Mouse (Mus musculus) embryonic facial prominence, embryonic 14.5 days (tissue): ENCODE results near the gene Sugp2. TPM values are rescaled to one million over a fixed set of nuclear protein-coding genes. Genes with fewer than 3 reads are reported as not detected.

ENCODE experiments used
- ATAC-seq: fragments of 200-750 bp; cut with Nextera tagmentation; 2 replicates; pipeline ENCODE4 v1.8.0; 2017; ENCODE audit warnings: low read depth, moderate number of reproducible peaks, moderate TSS enrichment
- DNase-seq: peaks from one replicate; pipeline ENCODE4 v3.0.0-alpha.2; 2015; ENCODE audit warnings: low spot score
- H3K27ac ChIP-seq: fragments of 300-500 bp; sonication (generic); replicated peaks from 2 replicates; pipeline ENCODE4 v1.5.1; 2014; ENCODE audit warnings: low read depth, mild to moderate bottlenecking, low read length, moderate library complexity
- H3K27me3 ChIP-seq: fragments of 300-500 bp; sonication (generic); replicated peaks from 2 replicates; pipeline ENCODE4 v1.6.1; 2014; ENCODE audit warnings: low read length; ENCODE audit not compliant: control insufficient read depth, insufficient read depth
- H3K36me3 ChIP-seq: fragments of 300-500 bp; sonication (generic); 2 replicates; pipeline ENCODE4 v1.6.1; 2014; ENCODE audit warnings: low read length, mixed read lengths; ENCODE audit not compliant: control insufficient read depth, insufficient read depth
- H3K4me1 ChIP-seq: fragments of 300-500 bp; sonication (generic); 2 replicates; pipeline ENCODE4 v1.6.1; 2014; ENCODE audit warnings: antibody characterized with exemption, low read length; ENCODE audit not compliant: control insufficient read depth, insufficient read depth
- H3K4me2 ChIP-seq: fragments of 300-500 bp; sonication (generic); 2 replicates; pipeline ENCODE4 v1.6.1; 2014; ENCODE audit warnings: low read depth, mild to moderate bottlenecking, low read length, moderate library complexity, mixed read lengths
- H3K4me3 ChIP-seq: fragments of 300-500 bp; sonication (generic); 2 replicates; pipeline ENCODE4 v1.5.1; 2014; ENCODE audit warnings: low read depth, mild to moderate bottlenecking, low read length
- H3K9ac ChIP-seq: fragments of 300-500 bp; sonication (generic); 2 replicates; pipeline ENCODE4 v1.6.1; 2014; ENCODE audit warnings: low read depth, mild to moderate bottlenecking, low read length, moderate library complexity, mixed read lengths
- H3K9me3 ChIP-seq: fragments of 300-500 bp; sonication (generic); 2 replicates; pipeline ENCODE4 v1.6.1; 2016; ENCODE audit warnings: low read length; ENCODE audit not compliant: control insufficient read depth
- WGBS: fragments of 180-500 bp; shearing (Covaris S2); extraction: QIAGEN DNeasy Blood & Tissue Kit; methylation state at CpG from one replicate; pipeline ENCODE4 v1.1.7; 2014; 5-methylcytosine and 5-hydroxymethylcytosine counted together
- polyA plus RNA-seq: library from polyadenylated mRNA; unstranded; fragments of >200 nt; fragmentation: Nextera tagmentation; extraction: Ambion mirVana; gene quantifications from 2 replicates; pipeline ENCODE4 v1.2.1, GENCODE M21; 2014

Sugp2 gene
- polyA plus RNA-seq, 1 experiment from 2014 or later, result 27.1 TPM

DNA sequence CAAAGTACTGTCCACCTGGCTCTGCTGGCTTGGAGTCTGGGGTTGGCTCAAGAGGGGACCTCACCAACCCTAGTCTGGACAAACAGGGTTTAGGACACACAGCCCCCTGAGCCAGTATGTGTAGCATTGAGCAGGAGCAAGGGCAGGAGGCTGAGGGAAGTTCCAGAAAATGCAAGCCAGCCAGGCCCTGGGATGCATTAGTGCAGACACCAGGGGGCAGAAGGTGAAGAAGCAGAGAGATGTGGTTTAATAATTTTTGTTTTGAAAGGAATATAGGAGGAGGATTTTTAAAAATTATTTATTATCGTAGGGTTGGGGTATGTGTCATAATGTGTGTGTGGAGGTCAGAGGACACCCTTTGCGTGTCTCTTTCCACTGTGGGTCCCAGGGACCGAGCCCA, 89.7 kb downstream of the Sugp2 start:
- Histone ChIP-seq H3K4me1 (no peaks in the 10 kb centered on the region), H3K9ac (no peak overlapping the region), H3K27me3 (no peaks in the 10 kb centered on the region), H3K4me2 (no peak overlapping the region), H3K9me3 (no peaks in the 10 kb centered on the region), H3K4me3 (no peak overlapping the region), H3K36me3 (peaks cover 44% of the 10 kb centered on the region), H3K27ac (no peak overlapping the region)
- ATAC-seq (no peak), DNase-seq (no peak)
- WGBS, result 86% methylated on average over 3 of the region's 3 CpGs

- no peaks in the 10 kb centered on the region for H3K9me3 ChIP-seq
- ATAC-seq (no peak), DNase-seq (no peak)
- peaks cover 7% of the 10 kb centered on the region for H3K4me1 ChIP-seq
- no peak overlapping the region for H3K4me3 ChIP-seq
- H3K36me3 ChIP-seq, result peaks cover 57% of the 10 kb centered on the region
- no peaks in the 10 kb centered on the region; the same call in 1 of the 2 replicates for H3K27me3 ChIP-seq
- no peak overlapping the region for H3K9ac ChIP-seq
- WGBS, result 93% methylated on average over 6 of the region's 6 CpGs
- no peak overlapping the region for H3K27ac ChIP-seq
- no peak overlapping the region for H3K4me2 ChIP-seq
Measured at GRCm38 (mm10) chr8:70327512-70327911, 93.5 kb downstream of the Sugp2 start.

- 35% methylated on average over 13 of the region's 14 CpGs for WGBS
- Histone ChIP-seq H3K27ac (no peak within 1 kb of the TSS), H3K27me3 (no peaks in the 10 kb centered on the region; the same call in 1 of the 2 replicates), H3K36me3 (peaks cover 62% of the 10 kb centered on the region), H3K4me2 (peak within 1 kb of the TSS; percentile 43), H3K9me3 (no peaks in the 10 kb centered on the region), H3K4me1 (peaks cover 7% of the 10 kb centered on the region), H3K9ac (peak within 1 kb of the TSS; percentile 17; the same call in 1 of the 2 replicates), H3K4me3 (peak within 1 kb of the TSS; percentile 13; the same call in 1 of the 2 replicates)
- DNase-seq (no peak), ATAC-seq (no peak)
Measured at GRCm38 (mm10) chr8:70329124-70329834, 95.3 kb downstream of the Sugp2 start, which contains the start of gene Gdf1. TSS of gene Gdf1 (plus strand) at chr8:70329817.

Other genes with a start within 250 kb of the Sugp2 start
- 49.4 and 50.4 TPM in 2 replicates for gene Gatad2a, start 237.8 kb upstream of the Sugp2 start, polyA plus RNA-seq
- 45.8 and 49.1 TPM in 2 replicates for gene Mau2, start 191.5 kb upstream of the Sugp2 start, polyA plus RNA-seq
- 25.1 and 33.5 TPM in 2 replicates for gene Sugp1, start 191.4 kb upstream of the Sugp2 start, polyA plus RNA-seq
- 0.47 and 1.1 TPM in 2 replicates for gene Tm6sf2, start 161.3 kb upstream of the Sugp2 start, polyA plus RNA-seq
- gene Hapln4, start 150.8 kb upstream of the Sugp2 start, polyA plus RNA-seq, result 0.34 and 0.53 TPM in 2 replicates
- gene Ncan, start 113.4 kb upstream of the Sugp2 start, polyA plus RNA-seq, result 1.1 and 1.2 TPM in 2 replicates
- gene Nr2c2ap, start 102.9 kb upstream of the Sugp2 start, polyA plus RNA-seq, result 18.7 and 20.4 TPM in 2 replicates
- gene Rfxank, start 95.1 kb upstream of the Sugp2 start, polyA plus RNA-seq, result 13.0 and 17.1 TPM in 2 replicates
- gene Borcs8, start 94.7 kb upstream of the Sugp2 start, polyA plus RNA-seq, result 45.1 and 54.0 TPM in 2 replicates
- 4.9 and 5.1 TPM in 2 replicates for gene Mef2b, start 94.5 kb upstream of the Sugp2 start, polyA plus RNA-seq
- 46.4 and 55.2 TPM in 2 replicates for gene Tmem161a, start 61.9 kb upstream of the Sugp2 start, polyA plus RNA-seq
- 4.0 and 5.4 TPM in 2 replicates for gene Slc25a42, start 21.9 kb upstream of the Sugp2 start, polyA plus RNA-seq
- gene Armc6, start 240 bp downstream of the Sugp2 start, polyA plus RNA-seq, result 28.8 and 33.4 TPM in 2 replicates
- 26.8 and 37.3 TPM in 2 replicates for gene Homer3, start 48.6 kb downstream of the Sugp2 start, polyA plus RNA-seq
- gene Ddx49, start 68.3 kb downstream of the Sugp2 start, polyA plus RNA-seq, result 47.4 and 49.2 TPM in 2 replicates
- 314 and 345 TPM in 2 replicates for gene Cope, start 68.3 kb downstream of the Sugp2 start, polyA plus RNA-seq
- 10.0 and 10.7 TPM in 2 replicates for gene Cers1, start 81.5 kb downstream of the Sugp2 start, polyA plus RNA-seq
- 1.7 TPM in 1 of 2 replicates, not detected in the other for gene Gdf1, start 95.6 kb downstream of the Sugp2 start, polyA plus RNA-seq
- 18.9 and 19.1 TPM in 2 replicates for gene Upf1, start 119.1 kb downstream of the Sugp2 start, polyA plus RNA-seq
- gene Comp, start 139.3 kb downstream of the Sugp2 start, polyA plus RNA-seq, result 9.5 and 9.9 TPM in 2 replicates
- 19.3 and 22.1 TPM in 2 replicates for gene Crtc1, start 205.4 kb downstream of the Sugp2 start, polyA plus RNA-seq
- 18.7 and 21.5 TPM in 2 replicates for gene Klhl26, start 242.7 kb downstream of the Sugp2 start, polyA plus RNA-seq